Mouse (Mus musculus) left cerebral cortex, adult 2 months (tissue): Measurements from ENCODE around the gene Itpr1. TPM values are rescaled to one million over a fixed set of nuclear protein-coding genes. Genes with fewer than 3 reads are reported as not detected.
A peak's percentile ranks its signal among the peaks of the same experiment; 100 is the strongest.

Experiments used
- DNase-seq, 2 experiments: peaks; one replicate each; pipeline ENCODE4 v3.0.0; 2021 to 2022; ENCODE audit warnings: low spot score in 2 of 2, mixed read lengths in 1 of 2; ENCODE audit errors: extremely low spot score in 1 of 2
- H3K27ac ChIP-seq: fragments of 200-600 bp; 2 replicates; pipeline ENCODE4 v1.8.1; 2022
- H3K4me3 ChIP-seq: fragments of 200-600 bp; 2 replicates; pipeline ENCODE4 v1.8.1; 2022
- CTCF ChIP-seq: fragments of 200-600 bp; IDR thresholded peaks from 2 replicates; pipeline ENCODE4 v1.8.1; 2022; ENCODE audit warnings: antibody characterized with exemption, mild to moderate bottlenecking, moderate library complexity
- intact Hi-C: fragments of 180-260 bp; cut with DNase I; formaldehyde crosslinking; loops from one replicate; pipeline ENCODE4 v1.15.1; 2025
- total RNA-seq, 2 experiments: library from RNA; stranded (reverse); gene quantifications; 2 replicates each; pipeline ENCODE4 v1.2.3; 2021

Itpr1 gene
- total RNA-seq, 2 experiments from 2014 or later, result 459 to 480 TPM

DNA sequence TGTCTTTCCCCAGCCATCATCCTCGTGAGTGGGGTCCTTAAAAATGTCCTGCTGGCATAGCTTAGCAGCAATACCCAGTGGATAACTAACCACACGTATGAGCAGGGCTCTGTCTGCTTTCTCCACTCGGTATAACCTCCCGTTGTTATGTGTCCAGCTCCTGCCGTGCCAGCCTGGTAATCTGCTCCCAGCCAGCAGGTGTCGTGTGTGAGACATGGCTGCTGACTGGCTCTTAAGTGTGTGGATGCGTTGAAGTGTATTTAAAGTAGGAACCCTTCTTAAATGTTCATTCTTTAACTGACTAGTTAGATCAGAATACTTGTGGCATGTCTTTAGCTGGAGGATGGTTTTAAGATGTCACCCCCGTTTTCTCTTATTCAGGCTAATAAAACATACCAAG, 204.6 kb downstream of the Itpr1 start:
- TF ChIP-seq CTCF, result peak; percentile 91
- DNase-seq, result peak; percentile 62 to 66
- no peak overlapping the region for H3K4me3 ChIP-seq
- intact Hi-C loops, result loop anchor here (1.0 to 2.0 kb wide), 2 partner anchors 293 to 319 kb away; no protein-coding TSS in a partner anchor
- H3K27ac ChIP-seq, result no peak overlapping the region

DNA sequence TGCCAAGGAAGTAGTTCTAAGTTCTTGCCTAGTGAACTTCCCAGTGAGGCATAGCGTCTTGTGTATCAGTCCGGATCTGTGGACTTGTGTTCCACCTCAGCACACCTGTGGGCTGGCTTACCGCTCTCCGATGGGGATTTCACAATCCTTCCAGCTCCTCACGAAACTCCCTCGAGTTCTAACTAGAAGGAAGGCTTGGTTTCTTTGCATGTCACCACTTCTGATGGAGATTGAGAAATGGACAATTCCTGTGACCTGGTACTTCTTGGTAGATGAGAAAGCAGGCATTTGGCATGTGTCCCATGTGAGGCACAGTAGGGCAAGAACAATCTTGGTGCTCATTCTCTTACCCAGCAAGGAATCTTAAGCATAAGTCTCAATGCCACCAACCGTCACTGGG, 205.3 kb downstream of the Itpr1 start:
- Histone ChIP-seq H3K4me3 (no peak overlapping the region), H3K27ac (no peak overlapping the region)
- DNase-seq, result no peak
- no peak for TF ChIP-seq CTCF
- intact Hi-C loops, result no loop called here

DNA sequence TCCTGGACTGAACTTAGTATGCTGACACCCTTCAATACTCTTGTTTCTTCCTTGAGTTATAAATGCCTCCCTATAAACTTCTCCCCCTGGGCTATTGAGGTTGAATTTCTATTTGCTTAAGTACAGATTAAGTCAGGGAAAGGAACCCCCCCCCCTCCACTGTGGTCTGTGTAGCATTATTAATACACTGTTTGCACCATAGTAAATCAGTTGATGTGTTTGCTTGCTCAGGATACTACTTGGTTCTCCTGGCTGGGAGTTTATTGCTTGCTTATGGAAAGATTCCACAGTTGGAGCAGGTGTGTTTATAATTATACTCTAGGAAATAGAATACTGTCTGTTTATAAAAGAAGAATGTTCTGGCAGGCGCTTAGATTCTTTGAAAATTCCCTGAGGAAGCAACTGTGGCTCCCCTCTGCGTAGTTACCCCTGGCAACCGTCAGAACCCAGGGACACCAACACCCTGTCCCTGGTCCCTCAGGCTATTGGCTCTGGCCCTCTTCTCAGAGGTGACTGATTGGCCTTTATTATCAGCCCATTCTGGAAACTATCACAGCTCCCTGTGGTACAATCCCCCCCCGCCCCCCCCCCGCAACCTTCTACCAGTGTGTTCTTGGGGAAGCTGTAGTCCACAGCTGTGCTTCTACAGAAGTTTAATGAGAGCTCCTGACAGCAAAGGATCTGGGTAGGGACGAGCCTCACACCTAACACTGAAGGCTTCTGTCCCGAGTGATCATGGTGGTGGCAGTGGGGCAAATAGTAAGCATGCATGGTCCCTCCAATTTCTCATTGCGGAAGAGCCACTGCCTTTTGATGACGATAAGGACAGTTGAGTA, 212.1 kb downstream of the Itpr1 start:
- no peak for DNase-seq
- no peak overlapping the region for H3K4me3 ChIP-seq
- intact Hi-C loops, result no loop called here
- peak overlapping the region; percentile 26; the same call in 1 of the 2 replicates for H3K27ac ChIP-seq
- no peak for TF ChIP-seq CTCF

GRCm38 (mm10) chr6:108426789-108427188, 213.9 kb downstream of the Itpr1 start:
- TF ChIP-seq CTCF, result peak; percentile 81
- peak overlapping the region; percentile 94 for H3K27ac ChIP-seq
- H3K4me3 ChIP-seq, result 0 out of 2 replicates have a peak overlapping the region, but pooled peaks have one; percentile 15
- peak; percentile 88 for DNase-seq
- intact Hi-C loops, result loop anchor here (1.0 to 2.0 kb wide), 2 partner anchors 30 to 234 kb away; partner anchors contain the start of gene Bhlhe40

- intact Hi-C loops, result no loop called here
- no peak for DNase-seq
- no peak for TF ChIP-seq CTCF
- no peak overlapping the region; the same call in 1 of the 2 replicates for H3K27ac ChIP-seq
- H3K4me3 ChIP-seq, result no peak overlapping the region
Observed at GRCm38 (mm10) chr6:108428383-108428782, 215.5 kb downstream of the Itpr1 start.

GRCm38 (mm10) chr6:108429950-108430349, 217.1 kb downstream of the Itpr1 start:
- TF ChIP-seq CTCF, result no peak
- H3K4me3 ChIP-seq, result no peak overlapping the region
- intact Hi-C loops, result no loop called here
- no peak for DNase-seq
- no peak overlapping the region for H3K27ac ChIP-seq

DNA sequence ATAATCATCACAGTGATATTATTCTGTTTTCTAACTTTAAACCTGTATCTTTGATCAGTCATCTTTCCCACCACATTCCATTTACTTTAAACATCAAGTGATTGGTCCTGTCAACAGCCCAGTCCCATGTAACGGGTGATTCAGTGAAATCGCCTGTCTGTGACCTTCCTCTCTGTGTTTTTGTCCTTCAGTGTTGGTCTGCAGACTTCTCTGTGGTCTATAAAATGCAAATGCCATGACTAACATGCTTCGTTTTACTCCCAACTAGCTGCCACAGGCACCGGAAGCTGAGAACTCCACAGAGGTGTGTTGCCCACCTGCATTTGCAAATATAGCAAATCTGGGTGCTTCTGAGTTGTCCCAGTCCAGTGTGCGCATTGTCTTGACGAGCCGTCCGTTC, 218.3 kb downstream of the Itpr1 start:
- no peak for DNase-seq
- TF ChIP-seq CTCF, result no peak
- no peak overlapping the region for H3K4me3 ChIP-seq
- H3K27ac ChIP-seq, result no peak overlapping the region
- intact Hi-C loops, result no loop called here

GRCm38 (mm10) chr6:108432836-108433235, 219.9 kb downstream of the Itpr1 start:
- no peak for TF ChIP-seq CTCF
- H3K4me3 ChIP-seq, result no peak overlapping the region
- intact Hi-C loops, result no loop called here
- H3K27ac ChIP-seq, result no peak overlapping the region
- DNase-seq, result no peak

GRCm38 (mm10) chr6:108434816-108435215, 221.9 kb downstream of the Itpr1 start:
- TF ChIP-seq CTCF, result no peak
- DNase-seq, result no peak
- no peak overlapping the region for H3K4me3 ChIP-seq
- H3K27ac ChIP-seq, result peak overlapping the region; percentile 65
- intact Hi-C loops, result no loop called here

- H3K27ac ChIP-seq, result peak overlapping the region; percentile 65
- intact Hi-C loops, result no loop called here
- no peak overlapping the region for H3K4me3 ChIP-seq
- DNase-seq, result no peak
- no peak for TF ChIP-seq CTCF
Observed at GRCm38 (mm10) chr6:108435467-108435866, 222.6 kb downstream of the Itpr1 start.

GRCm38 (mm10) chr6:108436608-108437007, 223.7 kb downstream of the Itpr1 start:
- no peak for DNase-seq
- no peak for TF ChIP-seq CTCF
- intact Hi-C loops, result loop anchor here (2.0 kb wide), 1 partner anchor 20 kb away; no protein-coding TSS in a partner anchor
- no peak overlapping the region for H3K4me3 ChIP-seq
- peak overlapping the region; percentile 65; the same call in 1 of the 2 replicates for H3K27ac ChIP-seq

DNA sequence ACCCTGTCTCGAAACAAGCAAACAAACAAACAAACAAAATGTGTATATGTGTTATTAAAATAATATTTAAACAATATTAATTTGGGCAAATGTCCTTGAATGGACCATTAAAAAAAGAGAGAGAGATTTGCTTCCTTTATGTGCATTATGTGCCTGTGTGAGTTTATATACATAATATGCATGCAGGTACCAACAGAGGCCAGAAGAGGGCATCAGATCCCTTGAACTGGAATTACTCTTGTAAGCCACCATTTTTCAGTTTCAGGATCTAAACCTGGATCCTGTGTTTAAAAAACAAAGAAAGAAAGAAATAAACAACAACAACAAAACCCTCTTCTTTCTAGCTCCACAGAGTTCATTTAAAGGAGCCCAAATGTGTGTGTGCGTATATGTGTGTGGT, 228.4 kb downstream of the Itpr1 start:
- intact Hi-C loops, result no loop called here
- H3K4me3 ChIP-seq, result no peak overlapping the region
- peak; percentile 29 for TF ChIP-seq CTCF
- H3K27ac ChIP-seq, result no peak overlapping the region
- no peak for DNase-seq

- no peak for TF ChIP-seq CTCF
- Histone ChIP-seq H3K4me3 (no peak overlapping the region), H3K27ac (no peak overlapping the region)
- no peak for DNase-seq
- intact Hi-C loops, result no loop called here
Observed at GRCm38 (mm10) chr6:108442291-108442690, 229.4 kb downstream of the Itpr1 start.
